Mouse (Mus musculus) CD4-positive naive resting alpha-beta T cell, adult 76 days (primary cell): ENCODE results near the gene Igbp1b. TPM values are rescaled to one million over a fixed set of nuclear protein-coding genes. Genes with fewer than 3 reads are reported as not detected.

Experiments
- total RNA-seq: library from RNA; stranded (reverse); gene quantifications from one replicate; pipeline ENCODE4 v1.2.4, GENCODE M21; 2023

The Igbp1b gene
- not detected for total RNA-seq

DNA sequence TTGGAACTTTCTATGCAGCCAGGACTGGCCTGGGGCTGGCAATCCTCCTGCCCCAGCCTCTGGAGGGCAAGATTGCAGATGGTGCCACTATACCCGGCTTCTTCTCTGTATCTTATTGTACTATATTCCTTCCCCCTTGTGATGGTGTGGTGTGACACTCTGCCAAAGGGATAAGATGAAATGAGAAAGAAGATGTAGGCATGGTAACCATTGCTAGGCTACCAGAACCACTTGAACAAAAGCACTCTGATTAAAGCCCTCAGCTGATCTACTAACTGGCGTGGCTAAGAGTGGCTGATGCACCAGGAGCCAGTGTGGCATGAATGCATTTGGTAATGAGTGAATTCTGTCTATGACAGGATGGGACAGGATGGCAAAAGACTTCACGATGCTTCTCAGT, at the start of gene Igbp1b:
Igbp1b (minus strand) TSS at position 29 of the 400 bp plus-strand sequence.

Other genes starting within 250 kb of the Igbp1b start
- gene Lmo3, start 76.6 kb downstream of the Igbp1b start, total RNA-seq, result not detected